Mouse (Mus musculus): ENCODE measurements around the gene Klf1. TPM values are rescaled to one million over a fixed set of nuclear protein-coding genes. Genes with fewer than 3 reads are reported as not detected.
"Not testable (repeated sequence)": the region's sequence is repeated elsewhere in the genome, so short reads cannot be mapped to it uniquely, and the experiment has no call there.

Gene Klf1
- polyA plus RNA-seq, 1 experiment: 0.69 TPM

- no peak for DNase-seq (ENCODE audit: low read depth)
These were observed 5.8 kb downstream of the Klf1 start for GRCm38 (mm10) chr8:84907493-84907892.

DNA sequence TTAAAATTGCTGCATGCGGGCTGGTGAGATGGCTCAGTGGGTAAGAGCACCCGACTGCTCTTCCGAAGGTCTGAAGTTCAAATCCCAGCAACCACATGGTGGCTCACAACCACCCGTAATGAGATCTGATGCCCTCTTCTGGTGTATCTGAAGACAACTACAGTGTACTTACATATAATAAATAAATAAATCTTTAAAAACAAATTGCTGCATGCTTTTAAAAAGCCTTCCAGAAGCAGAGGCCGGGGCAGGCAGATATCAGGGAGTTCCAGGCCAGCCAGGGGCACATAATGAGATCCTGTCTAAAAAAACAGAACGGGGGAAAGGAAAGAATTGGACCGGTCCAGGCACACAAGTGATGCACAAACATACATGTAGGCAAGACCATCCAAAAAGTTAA is 6.3 kb downstream of the Klf1 start:
- not testable (repeated sequence) for DNase-seq (ENCODE audit: low read depth)

GRCm38 (mm10) chr8:84908421-84909161 is 6.9 kb downstream of the Klf1 start, which contains the start of gene Dnase2a:
Gene Dnase2a (plus strand): TSS chr8:84908560.
- DNase-seq (ENCODE audit: low read depth): no peak

GRCm38 (mm10) chr8:84909162-84909767 is 7.5 kb downstream of the Klf1 start:
- DNase-seq (ENCODE audit: low read depth): no peak

- no peak for DNase-seq (ENCODE audit: low read depth)
These were observed 8.2 kb downstream of the Klf1 start for GRCm38 (mm10) chr8:84909949-84910348.

DNA sequence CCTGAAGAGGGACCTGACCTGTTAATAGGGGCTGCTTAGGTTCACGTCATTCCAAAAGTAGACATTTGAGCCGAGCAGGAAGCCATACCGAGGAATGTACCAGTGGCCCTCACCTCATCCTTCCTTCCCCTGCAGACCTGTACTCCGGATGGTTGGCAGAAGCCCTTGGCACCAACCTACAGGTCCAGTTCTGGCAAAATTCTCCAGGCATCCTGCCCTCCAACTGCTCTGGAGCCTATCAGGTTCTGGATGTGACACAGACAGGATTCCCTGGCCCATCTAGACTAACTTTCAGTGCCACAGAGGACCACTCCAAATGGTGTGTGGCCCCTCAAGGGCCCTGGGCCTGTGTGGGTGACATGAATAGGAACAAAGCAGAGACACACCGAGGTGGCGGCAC is 8.8 kb downstream of the Klf1 start:
- no peak for DNase-seq (ENCODE audit: low read depth)

DNA sequence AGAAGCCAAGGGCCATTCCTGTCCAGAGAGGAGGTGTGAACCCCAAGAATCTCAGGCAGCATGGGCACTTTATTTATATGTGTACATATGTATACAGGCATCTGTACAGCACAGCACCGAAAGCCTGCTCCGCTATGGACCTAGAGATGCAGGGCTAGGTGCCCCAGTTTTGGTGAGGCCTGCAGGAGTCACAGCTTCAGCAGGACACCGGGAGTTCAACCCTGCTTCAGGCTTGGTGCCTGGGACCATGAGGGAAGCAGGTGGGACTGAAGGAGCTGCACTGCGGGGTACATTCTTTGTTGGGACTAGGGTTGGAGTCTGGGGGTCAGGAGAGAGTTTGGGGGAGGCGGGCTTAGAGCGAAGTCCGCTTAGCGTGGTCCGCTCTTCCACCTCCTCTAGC is 10.1 kb downstream of the Klf1 start:
- no peak for DNase-seq (ENCODE audit: low read depth)

GRCm38 (mm10) chr8:84912391-84912790 is 10.7 kb downstream of the Klf1 start:
- DNase-seq (ENCODE audit: low read depth): no peak

GRCm38 (mm10) chr8:84912895-84913501 is 11.3 kb downstream of the Klf1 start:
- no peak for DNase-seq (ENCODE audit: low read depth)

DNA sequence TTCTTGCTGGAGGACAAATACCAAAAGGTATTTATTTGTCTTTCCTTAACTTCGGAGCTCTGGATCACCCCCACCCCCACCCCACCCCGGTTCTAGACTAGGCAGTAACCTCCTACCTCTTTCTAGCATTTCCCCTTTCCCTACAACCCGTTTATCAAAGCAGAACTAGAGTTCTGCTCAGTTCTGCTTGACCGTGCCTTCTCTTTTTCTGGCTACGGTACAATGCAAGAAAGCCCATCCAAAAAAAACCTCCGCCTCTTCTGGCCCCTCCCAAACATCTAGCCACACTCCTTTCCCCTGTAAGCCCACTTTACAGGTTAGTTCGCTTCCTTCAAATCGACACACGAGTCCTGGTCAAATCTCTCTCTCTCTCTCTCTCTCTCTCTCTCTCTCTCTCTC is 11.8 kb downstream of the Klf1 start:
- DNase-seq (ENCODE audit: low read depth): no peak

GRCm38 (mm10) chr8:84913960-84914359 is 12.2 kb downstream of the Klf1 start:
- no peak for DNase-seq (ENCODE audit: low read depth)

DNA sequence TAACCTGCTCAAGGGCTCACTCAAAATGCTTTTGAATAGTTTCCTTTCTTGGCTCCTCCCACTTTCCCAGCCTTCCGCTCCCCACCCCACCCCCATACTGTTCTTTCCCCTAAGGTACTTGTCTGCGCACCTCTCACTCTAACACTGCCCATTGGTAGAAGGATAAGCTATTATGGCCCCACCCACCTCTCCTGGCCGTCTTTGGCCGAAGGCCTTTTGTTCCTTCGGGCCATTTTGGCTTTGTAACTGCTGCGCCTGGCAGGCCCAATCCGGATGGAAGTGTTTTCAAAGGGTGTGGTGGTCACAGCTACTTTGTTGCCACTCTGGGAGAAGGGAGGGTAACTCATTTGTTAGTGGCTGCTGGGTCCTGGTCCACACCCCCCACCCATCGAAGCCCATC is 13.5 kb downstream of the Klf1 start:
- no peak for DNase-seq (ENCODE audit: low read depth)

DNA sequence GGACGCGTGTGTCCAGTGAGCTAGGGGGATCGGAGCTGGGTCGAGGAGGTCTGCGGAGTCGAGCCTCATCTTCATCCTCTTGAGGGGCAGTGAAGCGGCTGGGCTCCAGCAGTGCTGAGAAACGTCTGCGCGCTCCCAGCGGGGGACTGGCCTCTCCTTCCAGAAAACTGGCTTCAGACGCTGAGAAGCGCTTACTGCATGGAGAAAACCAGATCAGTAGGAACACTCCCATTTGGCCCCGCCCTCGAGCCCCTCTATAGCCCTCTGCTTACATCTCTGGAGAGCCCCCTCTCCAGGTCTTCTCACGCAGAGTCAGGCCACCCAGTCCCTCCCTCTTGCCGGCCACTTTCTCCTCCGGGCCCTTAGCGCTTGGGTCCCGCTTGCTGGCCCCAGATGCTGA is 16.1 kb downstream of the Klf1 start:
- DNase-seq (ENCODE audit: low read depth): no peak

GRCm38 (mm10) chr8:84918646-84919045 is 16.9 kb downstream of the Klf1 start:
- no peak for DNase-seq (ENCODE audit: low read depth)

- no peak for DNase-seq (ENCODE audit: low read depth)
These were observed 19.9 kb downstream of the Klf1 start for GRCm38 (mm10) chr8:84921596-84921995.

- DNase-seq (ENCODE audit: low read depth): no peak
These were observed 23.8 kb downstream of the Klf1 start for GRCm38 (mm10) chr8:84925557-84925956.

GRCm38 (mm10) chr8:84927513-84927912 is 25.8 kb downstream of the Klf1 start:
- DNase-seq (ENCODE audit: low read depth): no peak

DNA sequence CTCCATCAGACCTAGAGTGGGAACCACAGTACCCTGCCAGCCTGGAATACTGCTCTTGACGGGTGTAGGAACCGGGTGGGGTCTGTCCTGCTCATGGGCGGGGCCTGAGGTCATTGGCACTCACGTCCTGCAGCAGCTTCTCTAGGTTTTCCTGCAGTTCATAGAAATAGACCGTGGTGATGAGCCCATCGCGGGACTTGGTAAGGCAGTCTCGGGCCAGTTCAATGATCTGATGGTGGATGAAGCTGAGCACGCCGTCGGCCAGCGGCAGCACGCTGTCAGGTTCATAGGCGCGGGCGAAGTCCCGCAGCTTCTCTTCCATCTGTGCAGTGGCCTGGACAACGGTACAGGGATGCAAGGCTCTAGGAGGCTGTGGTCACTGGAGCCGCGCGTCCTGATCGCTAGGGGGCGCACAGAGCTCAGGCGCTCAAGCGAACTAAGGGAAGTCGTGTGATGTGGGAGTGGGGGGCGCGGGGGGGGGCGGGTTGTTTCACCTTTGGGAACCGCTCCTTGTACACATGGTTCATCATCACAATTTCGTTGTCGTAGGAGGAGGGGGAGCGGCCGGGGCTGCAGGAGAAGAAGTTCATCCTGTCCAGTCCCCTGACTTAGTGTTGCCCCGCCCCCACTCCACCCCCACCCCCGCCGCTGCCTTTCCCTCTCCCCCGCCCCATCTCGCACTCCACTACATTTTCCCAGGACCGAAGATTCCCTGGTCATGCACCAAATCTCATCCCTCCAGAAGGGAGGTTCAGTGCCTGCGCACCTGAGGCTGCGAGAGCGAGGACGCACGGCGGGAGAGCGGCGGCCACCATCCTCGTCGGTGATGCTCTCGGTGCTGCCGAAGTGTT is 27.0 kb downstream of the Klf1 start:
- no peak for DNase-seq (ENCODE audit: low read depth)

DNA sequence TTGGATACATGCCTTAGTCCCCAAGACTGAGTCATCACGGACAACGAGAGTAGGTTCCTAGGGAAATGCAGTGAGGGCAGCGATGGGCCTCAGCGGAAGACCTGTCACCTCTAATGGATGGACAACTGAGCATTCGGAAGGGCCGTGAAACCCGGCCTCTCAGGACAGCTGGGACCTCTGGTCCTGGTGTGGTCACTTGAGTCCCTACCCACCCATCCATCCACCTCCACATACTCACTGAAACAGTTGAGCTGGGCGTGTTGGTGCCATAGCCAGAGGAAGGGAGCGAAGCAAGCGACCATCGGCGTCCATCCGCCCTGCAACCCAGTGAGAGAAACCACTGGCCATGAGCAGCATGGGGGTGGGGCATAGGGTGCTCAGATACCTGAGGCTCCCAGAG is 28.9 kb downstream of the Klf1 start:
- DNase-seq (ENCODE audit: low read depth): no peak

DNA sequence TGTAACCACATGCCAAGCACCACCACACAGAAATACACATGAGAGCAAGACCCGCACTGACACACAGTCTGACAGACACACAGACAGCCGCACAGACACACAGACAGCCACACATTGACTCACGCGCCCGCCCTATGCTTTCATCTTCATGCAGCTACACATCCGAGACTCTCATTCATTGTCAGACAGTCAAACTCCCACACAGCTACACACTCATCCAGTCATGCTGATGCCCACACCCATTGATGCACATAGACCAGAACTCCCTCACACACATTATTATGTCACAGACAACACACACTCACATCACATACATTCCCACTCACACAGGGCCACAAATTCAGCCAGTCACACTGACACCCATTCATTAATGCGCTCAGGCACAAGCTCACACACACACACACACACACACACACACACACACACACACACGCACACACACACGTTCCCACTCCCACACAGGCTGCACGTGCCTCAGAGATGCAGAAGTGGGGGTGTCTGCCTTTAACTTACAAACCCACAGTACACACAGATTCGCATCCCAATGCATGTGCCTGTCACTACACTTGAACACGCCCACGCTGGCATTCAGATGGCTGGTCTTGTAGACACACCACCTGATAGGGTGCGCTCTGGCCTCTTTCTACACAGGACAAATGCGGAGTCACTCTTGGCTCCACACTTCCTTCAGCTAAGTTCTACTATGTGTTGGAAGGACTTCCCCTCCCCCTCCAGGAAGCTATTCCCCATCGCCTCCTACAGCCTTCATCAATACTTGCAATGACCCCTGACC is 32.2 kb downstream of the Klf1 start:
- no peak for DNase-seq (ENCODE audit: low read depth)

- DNase-seq (ENCODE audit: low read depth): no peak
These were observed 33.1 kb downstream of the Klf1 start for GRCm38 (mm10) chr8:84934860-84935259.

All from gonadal fat pad, adult 2 months (tissue).